In the genomic region with DNA sequence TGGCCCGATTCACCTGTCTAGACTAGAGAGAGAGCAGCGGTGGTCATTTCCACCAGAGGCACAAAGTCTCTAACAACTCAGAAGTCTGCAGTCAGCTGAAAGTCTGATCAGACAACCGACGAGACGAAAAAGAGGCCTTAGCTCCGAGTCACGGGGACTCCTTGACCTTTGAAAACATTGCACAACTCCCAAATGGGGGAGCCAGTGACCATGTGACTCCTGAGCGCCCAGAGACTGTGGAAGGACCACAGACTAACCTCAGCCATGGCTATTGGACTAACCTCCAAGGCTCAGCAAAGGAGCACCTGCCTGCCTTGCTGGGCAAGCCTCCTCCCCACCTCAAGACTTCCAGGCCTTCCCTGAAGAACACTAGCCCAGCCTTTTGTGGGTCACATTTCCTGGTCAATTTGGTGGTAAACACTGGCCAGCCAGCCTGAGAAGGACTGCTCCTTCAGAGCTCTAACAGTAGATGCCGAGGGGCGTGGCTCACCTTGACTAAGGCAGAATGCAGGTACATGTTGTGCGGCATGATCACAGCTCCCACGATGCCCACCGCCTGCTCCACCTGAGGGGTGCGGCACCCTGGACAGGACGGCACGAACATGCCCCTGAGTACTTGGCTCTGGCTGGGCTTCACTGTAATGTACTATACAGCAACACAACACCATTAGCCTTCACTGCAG, we compare ENCODE assay signal across 16 mouse cellular contexts. TPM values are rescaled to one million over a fixed set of nuclear protein-coding genes. Genes with fewer than 3 reads are reported as not detected.
DNase-seq lines count a peak whose midpoint lies in the region; ATAC-seq and TF ChIP-seq lines count a peak whose summit lies in the region.
"Had no signal": no experiment of that assay in that cellular context is flagged by ENCODE, and none has a peak within 500 bp of the region (broad histone marks: within the 10 kb centered on the region; RNA-seq: fewer than 3 reads in every experiment).

No protein-coding gene starts in this region.

- no peaks in the 10 kb centered on the region for H3K4me1 ChIP-seq in lung, postnatal 0 days (ENCODE audit: insufficient read depth, low read depth, low read length)
- H3K4me1 ChIP-seq in hindbrain, embryonic 16.5 days (ENCODE audit: control insufficient read depth, insufficient read depth, low read depth, low read length): no peaks in the 10 kb centered on the region
- H3K4me1 ChIP-seq in midbrain, embryonic 16.5 days (ENCODE audit: control insufficient read depth, insufficient read depth, low read length): no peaks in the 10 kb centered on the region

- no peaks in the 10 kb centered on the region for H3K27me3 ChIP-seq in lung, postnatal 0 days (replicated peaks; ENCODE audit: insufficient read depth, low read length)
- H3K27me3 ChIP-seq in hindbrain, embryonic 16.5 days (replicated peaks; ENCODE audit: control insufficient read depth, insufficient read depth, low read length): no peaks in the 10 kb centered on the region
- no peaks in the 10 kb centered on the region for H3K27me3 ChIP-seq in midbrain, embryonic 16.5 days (ENCODE audit: control insufficient read depth, insufficient read depth, low read depth, low read length)

- peak overlapping the region; percentile 6; the same call in 1 of the 2 replicates for H3K27ac ChIP-seq in lung, postnatal 0 days (ENCODE audit: low read length)
- H3K27ac ChIP-seq in hindbrain, embryonic 16.5 days (ENCODE audit: low read depth, low read length): no peak overlapping the region
- H3K27ac ChIP-seq in midbrain, embryonic 16.5 days (ENCODE audit: low read length): no peak overlapping the region
- H3K27ac ChIP-seq: heart, adult 2 months had no signal

- WGBS in lung, postnatal 0 days: 82% methylated on average over 16 of the region's 16 CpGs
- WGBS in hindbrain, embryonic 16.5 days: 93% methylated on average over 16 of the region's 16 CpGs
- WGBS in midbrain, embryonic 16.5 days: 91% methylated on average over 16 of the region's 16 CpGs

- no peak overlapping the region for H3K4me2 ChIP-seq in lung, postnatal 0 days (replicated peaks; ENCODE audit: low read depth, low read length)
- H3K4me2 ChIP-seq in hindbrain, embryonic 16.5 days (ENCODE audit: low read length): no peak overlapping the region
- no peak overlapping the region for H3K4me2 ChIP-seq in midbrain, embryonic 16.5 days (ENCODE audit: low read length)

- peaks cover 30% of the 10 kb centered on the region; the same call in 1 of the 2 replicates for H3K36me3 ChIP-seq in lung, postnatal 0 days (ENCODE audit: insufficient read depth, low read length)
- H3K36me3 ChIP-seq in hindbrain, embryonic 16.5 days (ENCODE audit: control insufficient read depth, insufficient read depth, low read length): peaks cover 28% of the 10 kb centered on the region
- H3K36me3 ChIP-seq in midbrain, embryonic 16.5 days (ENCODE audit: control insufficient read depth, insufficient read depth, low read length): peaks cover 47% of the 10 kb centered on the region

- no peaks in the 10 kb centered on the region for H3K9me3 ChIP-seq in lung, postnatal 0 days (ENCODE audit: low read length)
- no peaks in the 10 kb centered on the region for H3K9me3 ChIP-seq in hindbrain, embryonic 16.5 days (ENCODE audit: control insufficient read depth, low read length)
- no peaks in the 10 kb centered on the region for H3K9me3 ChIP-seq in midbrain, embryonic 16.5 days (replicated peaks; ENCODE audit: control insufficient read depth, low read length, poor library complexity, severe bottlenecking)

- H3K4me3 ChIP-seq in lung, postnatal 0 days (ENCODE audit: low read depth, low read length): no peak overlapping the region
- H3K4me3 ChIP-seq in hindbrain, embryonic 16.5 days (ENCODE audit: low read length): no peak overlapping the region
- H3K4me3 ChIP-seq in midbrain, embryonic 16.5 days (ENCODE audit: low read depth, low read length): no peak overlapping the region
- H3K4me3 ChIP-seq: erythroblast, embryonic 14.5 days; heart, adult 2 months had no signal

- ATAC-seq in lung, postnatal 0 days: peak; percentile 54
- ATAC-seq in hindbrain, embryonic 16.5 days: no peak
- no peak for ATAC-seq in inflammation-experienced regulatory T-cells, adult 6 months
- ATAC-seq in midbrain, embryonic 16.5 days: no peak

- no peak for TF ChIP-seq CTCF in lung, postnatal 0 days (IDR thresholded peaks at IDR 0.05)

- no peak for TF ChIP-seq EP300 in lung, postnatal 0 days (IDR thresholded peaks at IDR 0.05)

- no peak overlapping the region for H3K9ac ChIP-seq in lung, postnatal 0 days (replicated peaks; ENCODE audit: low read depth)
- H3K9ac ChIP-seq in hindbrain, embryonic 16.5 days (ENCODE audit: low read depth, low read length): no peak overlapping the region
- H3K9ac ChIP-seq in midbrain, embryonic 16.5 days (ENCODE audit: low read depth, low read length): no peak overlapping the region

- DNase-seq in adrenal gland, adult (ENCODE audit: inconsistent age in 2 of 2, low spot score in 1 of 2): peak; percentile 76 to 90
- no peak for DNase-seq in adrenal gland, postnatal 4 days (ENCODE audit: low spot score in 2 of 2)
- DNase-seq in adrenal gland, adult 2 months: peak; percentile 84
- DNase-seq in kidney, adult 9 months: peak; percentile 91
- DNase-seq in lung, postnatal 0 days (ENCODE audit: low spot score): no peak
- DNase-seq: embryo, embryonic 11 days; heart, adult 2 months; heart, postnatal 4 days had no signal

RNA-seq across cellular contexts. Expression of a gene that starts 18.5 kb away (rescaled TPM):
- total RNA-seq in adrenal gland, postnatal 4 days (2021): under 1 TPM; 0.23 to 0.59 TPM
- not detected for total RNA-seq in adrenal gland, adult 2 months (2021)
- polyA plus RNA-seq in adrenal gland, adult 2 months (2012; rRNA removed): 0.06 and 0.19 TPM in 2 replicates
- 0.11 and 0.12 TPM in 2 replicates for polyA plus RNA-seq in lung, postnatal 0 days (2015; fragmentation: Nextera tagmentation; extraction: Ambion mirVana)
- 0.11 and 0.16 TPM in 2 replicates for polyA plus RNA-seq in hindbrain, embryonic 16.5 days (2015; fragmentation: Nextera tagmentation; extraction: Ambion mirVana)
- polyA plus RNA-seq in inflammation-experienced regulatory T-cells, adult 6 months (2017; shearing (Covaris generic)): under 1 TPM in 2 of 3 experiments, not detected in 1; 0.26 to 0.49 TPM
- polyA plus RNA-seq in midbrain, embryonic 16.5 days (2015; fragmentation: Nextera tagmentation; extraction: Ambion mirVana): 0.10 TPM in 2 replicates
- total RNA-seq: heart, adult 2 months; heart, postnatal 4 days had no signal
- polyA plus RNA-seq: erythroblast, embryonic 14.5 days; heart, adult 2 months had no signal

RNA-seq across cellular contexts. Expression of a gene that starts 21.4 kb away (rescaled TPM):
- total RNA-seq in adrenal gland, postnatal 4 days (2021): 10 to 100 TPM; 73.1 to 89.5 TPM
- total RNA-seq in adrenal gland, adult 2 months (2021): 100 to 1,000 TPM; 116 to 132 TPM
- 55.2 and 65.0 TPM in 2 replicates for polyA plus RNA-seq in adrenal gland, adult 2 months (2012; rRNA removed)
- polyA plus RNA-seq in lung, postnatal 0 days (2015; fragmentation: Nextera tagmentation; extraction: Ambion mirVana): 16.1 and 19.2 TPM in 2 replicates
- 24.9 and 30.8 TPM in 2 replicates for polyA plus RNA-seq in hindbrain, embryonic 16.5 days (2015; fragmentation: Nextera tagmentation; extraction: Ambion mirVana)
- polyA plus RNA-seq in inflammation-experienced regulatory T-cells, adult 6 months (2017; shearing (Covaris generic)): 10 to 100 TPM; 20.5 to 30.5 (median 26.7) TPM
- 23.7 and 24.8 TPM in 2 replicates for polyA plus RNA-seq in midbrain, embryonic 16.5 days (2015; fragmentation: Nextera tagmentation; extraction: Ambion mirVana)

RNA-seq across cellular contexts. Expression of a gene that starts 39.1 kb away (rescaled TPM):
- total RNA-seq in adrenal gland, postnatal 4 days (2021): under 1 TPM; 0.73 to 0.79 TPM
- total RNA-seq in adrenal gland, adult 2 months (2021): under 1 TPM in 1 of 2 experiments, not detected in 1; 0.69 TPM
- 0.28 TPM in 1 of 2 replicates, not detected in the other for polyA plus RNA-seq in adrenal gland, adult 2 months (2012; rRNA removed)
- polyA plus RNA-seq in lung, postnatal 0 days (2015; fragmentation: Nextera tagmentation; extraction: Ambion mirVana): not detected in 2 replicates
- polyA plus RNA-seq in hindbrain, embryonic 16.5 days (2015; fragmentation: Nextera tagmentation; extraction: Ambion mirVana): not detected in 2 replicates
- not detected for polyA plus RNA-seq in inflammation-experienced regulatory T-cells, adult 6 months (2017; shearing (Covaris generic))
- polyA plus RNA-seq in midbrain, embryonic 16.5 days (2015; fragmentation: Nextera tagmentation; extraction: Ambion mirVana): not detected in 2 replicates
- total RNA-seq: heart, adult 2 months; heart, postnatal 4 days; left cerebral cortex, postnatal 14 days had no signal
- polyA plus RNA-seq: erythroblast, embryonic 14.5 days; frontal cortex, adult 2 months; heart, adult 2 months; large intestine, adult 2 months; small intestine, adult 2 months had no signal

RNA-seq across cellular contexts. Expression of a gene that starts 50.5 kb away (rescaled TPM):
- under 1 TPM; 0.40 to 0.73 TPM for total RNA-seq in adrenal gland, postnatal 4 days (2021)
- total RNA-seq in adrenal gland, adult 2 months (2021): 1 to 10 TPM in 1 of 2 experiments, under 1 TPM in 1; 0.78 to 3.6 TPM
- not detected in 2 replicates for polyA plus RNA-seq in adrenal gland, adult 2 months (2012; rRNA removed)
- polyA plus RNA-seq in lung, postnatal 0 days (2015; fragmentation: Nextera tagmentation; extraction: Ambion mirVana): 0.11 and 0.19 TPM in 2 replicates
- not detected in 2 replicates for polyA plus RNA-seq in hindbrain, embryonic 16.5 days (2015; fragmentation: Nextera tagmentation; extraction: Ambion mirVana)
- not detected for polyA plus RNA-seq in inflammation-experienced regulatory T-cells, adult 6 months (2017; shearing (Covaris generic))
- polyA plus RNA-seq in midbrain, embryonic 16.5 days (2015; fragmentation: Nextera tagmentation; extraction: Ambion mirVana): not detected in 2 replicates
- polyA plus RNA-seq: erythroblast, embryonic 14.5 days; frontal cortex, adult 2 months; heart, adult 2 months; large intestine, adult 2 months; small intestine, adult 2 months had no signal

RNA-seq across cellular contexts. Expression of a gene that starts 50.5 kb away (rescaled TPM):
- total RNA-seq in adrenal gland, postnatal 4 days (2021): 1 to 10 TPM in 1 of 2 experiments, under 1 TPM in 1; 0.90 to 1.2 TPM
- under 1 TPM; 0.45 to 0.52 TPM for total RNA-seq in adrenal gland, adult 2 months (2021)
- polyA plus RNA-seq in adrenal gland, adult 2 months (2012; rRNA removed): 0.16 TPM in 1 of 2 replicates, not detected in the other
- not detected in 2 replicates for polyA plus RNA-seq in lung, postnatal 0 days (2015; fragmentation: Nextera tagmentation; extraction: Ambion mirVana)
- not detected in 2 replicates for polyA plus RNA-seq in hindbrain, embryonic 16.5 days (2015; fragmentation: Nextera tagmentation; extraction: Ambion mirVana)
- polyA plus RNA-seq in inflammation-experienced regulatory T-cells, adult 6 months (2017; shearing (Covaris generic)): under 1 TPM in 1 of 3 experiments, not detected in 2; 0.36 TPM
- polyA plus RNA-seq in midbrain, embryonic 16.5 days (2015; fragmentation: Nextera tagmentation; extraction: Ambion mirVana): not detected in 2 replicates
- total RNA-seq: heart, postnatal 4 days; left cerebral cortex, postnatal 14 days had no signal
- polyA plus RNA-seq: erythroblast, embryonic 14.5 days; frontal cortex, adult 2 months; heart, adult 2 months; large intestine, adult 2 months; small intestine, adult 2 months had no signal

Comparison
In these comparisons a context has a peak if more than half of its experiments do, and no peak if none do; other contexts are left out.
1. DNase-seq: peak in adrenal gland, adult (2 of 2), adrenal gland, adult 2 months (single experiment) and kidney, adult 9 months (single experiment); none in adrenal gland, postnatal 4 days (0 of 2) and lung, postnatal 0 days (single experiment).